Comparison of ENCODE assay signal across 12 mouse cellular contexts in the genomic region with DNA sequence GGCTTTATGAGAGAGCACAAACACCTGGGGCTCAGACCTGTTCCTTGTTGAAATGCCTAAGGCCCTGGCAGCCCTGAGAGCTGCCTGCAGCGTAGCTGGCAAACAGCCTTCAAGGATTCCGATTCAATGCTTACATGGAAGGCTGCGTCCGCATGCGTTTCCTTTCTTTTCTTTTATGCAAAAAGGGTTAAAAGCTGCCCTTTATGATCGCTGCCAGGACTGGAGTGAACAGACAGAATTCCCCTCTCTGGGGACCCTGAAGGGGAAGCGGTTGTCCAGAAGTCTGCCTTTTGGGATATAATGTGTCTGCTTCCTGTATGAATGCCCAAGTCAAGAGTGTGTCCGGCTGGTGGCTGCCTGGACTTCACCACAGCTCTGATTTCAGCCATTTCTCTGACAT. TPM values are rescaled to one million over a fixed set of nuclear protein-coding genes. Genes with fewer than 3 reads are reported as not detected.
DNase-seq lines count a peak whose midpoint lies in the region; ATAC-seq lines count a peak whose summit lies in the region.
"Had no signal": no experiment of that assay in that cellular context is flagged by ENCODE, and none has a peak within 500 bp of the region (broad histone marks: within the 10 kb centered on the region; RNA-seq: fewer than 3 reads in every experiment).

No protein-coding gene starts in this region.

- H3K27ac ChIP-seq in kidney, embryonic 14.5 days (ENCODE audit: low read depth, low read length): peak overlapping the region; percentile 9; the same call in 1 of the 2 replicates
- no peak overlapping the region for H3K27ac ChIP-seq in neural tube, embryonic 13.5 days (replicated peaks)
- H3K27ac ChIP-seq: heart, embryonic 15.5 days had no signal

- no peaks in the 10 kb centered on the region for H3K9me3 ChIP-seq in kidney, embryonic 14.5 days (ENCODE audit: control insufficient read depth, low read length)
- H3K9me3 ChIP-seq in neural tube, embryonic 13.5 days: no peaks in the 10 kb centered on the region
- H3K9me3 ChIP-seq: heart, embryonic 15.5 days had no signal

- H3K4me2 ChIP-seq in kidney, embryonic 14.5 days (replicated peaks; ENCODE audit: low read depth, low read length): no peak overlapping the region
- no peak overlapping the region for H3K4me2 ChIP-seq in neural tube, embryonic 13.5 days
- H3K4me2 ChIP-seq: heart, embryonic 15.5 days had no signal

- peak; percentile 81 to 83 for DNase-seq in cerebellum, postnatal 10 days
- no peak for DNase-seq in cerebellum, adult 11 months
- DNase-seq in kidney, postnatal 25 days: no peak
- no peak for DNase-seq in neural tube, embryonic 10.5 days (ENCODE audit: extremely low spot score, low spot score)
- peak; percentile 27 for DNase-seq in lung, postnatal 36 days
- DNase-seq in ovary, postnatal 14 days (ENCODE audit: low spot score): no peak
- DNase-seq: liver, postnatal 0 days; retina, postnatal 1 day; thymus, postnatal 25 days had no signal

- H3K36me3 ChIP-seq in kidney, embryonic 14.5 days (ENCODE audit: control insufficient read depth, insufficient read depth, low read length): peaks cover 6% of the 10 kb centered on the region; the same call in 1 of the 2 replicates
- no peaks in the 10 kb centered on the region for H3K36me3 ChIP-seq in neural tube, embryonic 13.5 days
- H3K36me3 ChIP-seq: heart, embryonic 15.5 days had no signal

- WGBS in kidney, embryonic 14.5 days: 64% methylated on average over 8 of the region's 8 CpGs
- WGBS in neural tube, embryonic 13.5 days: 57% methylated on average over 8 of the region's 8 CpGs

- peaks cover 13% of the 10 kb centered on the region for H3K4me1 ChIP-seq in kidney, embryonic 14.5 days (ENCODE audit: control insufficient read depth, insufficient read depth, low read length)
- peaks cover 38% of the 10 kb centered on the region for H3K4me1 ChIP-seq in neural tube, embryonic 13.5 days (replicated peaks)

- H3K27me3 ChIP-seq in kidney, embryonic 14.5 days (ENCODE audit: control insufficient read depth, insufficient read depth, low read length): no peaks in the 10 kb centered on the region
- H3K27me3 ChIP-seq in neural tube, embryonic 13.5 days: no peaks in the 10 kb centered on the region
- H3K27me3 ChIP-seq: heart, embryonic 15.5 days had no signal

- no peak overlapping the region for H3K4me3 ChIP-seq in kidney, embryonic 14.5 days (ENCODE audit: low read length)
- H3K4me3 ChIP-seq in neural tube, embryonic 13.5 days: no peak overlapping the region
- H3K4me3 ChIP-seq: heart, embryonic 15.5 days had no signal

- H3K9ac ChIP-seq in kidney, embryonic 14.5 days (ENCODE audit: low read depth, low read length): no peak overlapping the region
- 0 out of 2 replicates have a peak overlapping the region, but pooled peaks have one; percentile 34 for H3K9ac ChIP-seq in neural tube, embryonic 13.5 days
- H3K9ac ChIP-seq: heart, embryonic 15.5 days; liver, postnatal 0 days had no signal

- ATAC-seq in kidney, embryonic 14.5 days (ENCODE audit: low FRiP score, low TSS enrichment): 0 out of 2 replicates have a peak, but pooled peaks have one; percentile 22
- ATAC-seq in neural tube, embryonic 13.5 days (ENCODE audit: low read depth): no peak
- ATAC-seq: liver, postnatal 0 days had no signal

RNA-seq across cellular contexts. Expression of a gene that starts 10.3 kb away (rescaled TPM):
- 6.5 and 8.0 TPM in 2 replicates for polyA plus RNA-seq in kidney, embryonic 14.5 days (2014; fragmentation: Nextera tagmentation; extraction: Ambion mirVana)
- polyA plus RNA-seq in neural tube, embryonic 13.5 days (2015; fragmentation: Nextera tagmentation; extraction: Ambion mirVana): 5.1 and 5.8 TPM in 2 replicates

RNA-seq across cellular contexts. Expression of a gene that starts 23.1 kb away (rescaled TPM):
- 65.9 and 73.3 TPM in 2 replicates for polyA plus RNA-seq in kidney, embryonic 14.5 days (2014; fragmentation: Nextera tagmentation; extraction: Ambion mirVana)
- 124 and 130 TPM in 2 replicates for polyA plus RNA-seq in neural tube, embryonic 13.5 days (2015; fragmentation: Nextera tagmentation; extraction: Ambion mirVana)

RNA-seq across cellular contexts. Expression of a gene that starts 58.9 kb away (rescaled TPM):
- 55.3 and 116 TPM in 2 replicates for polyA plus RNA-seq in kidney, embryonic 14.5 days (2014; fragmentation: Nextera tagmentation; extraction: Ambion mirVana)
- 102 and 113 TPM in 2 replicates for polyA plus RNA-seq in neural tube, embryonic 13.5 days (2015; fragmentation: Nextera tagmentation; extraction: Ambion mirVana)

Comparison
In these comparisons a context has a peak if more than half of its experiments do, and no peak if none do; other contexts are left out.
1. DNase-seq: peak in cerebellum, postnatal 10 days (2 of 2) and lung, postnatal 36 days (single experiment); none in cerebellum, adult 11 months (single experiment), kidney, postnatal 25 days (0 of 2), neural tube, embryonic 10.5 days (single experiment) and ovary, postnatal 14 days (single experiment).